Mouse (Mus musculus): ENCODE data around the gene Cetn4. TPM values are rescaled to one million over a fixed set of nuclear protein-coding genes. Genes with fewer than 3 reads are reported as not detected.

Cetn4 gene
- polyA plus RNA-seq, 1 experiment = 11.6 TPM

- no peak overlapping the region for H3K4me3 ChIP-seq (ENCODE audit: insufficient read depth, low read length)
- no peak for TF ChIP-seq CTCF (IDR thresholded peaks at IDR 0.05; ENCODE audit: extremely low read depth, insufficient read depth, low read length)
- no peak for TF ChIP-seq POLR2A (IDR thresholded peaks at IDR 0.05; ENCODE audit: extremely low read depth, insufficient read depth, low read length)
- no peaks in the 10 kb centered on the region for H3K4me1 ChIP-seq (ENCODE audit: control insufficient read depth, insufficient read depth, low read length)
- H3K27ac ChIP-seq (ENCODE audit: insufficient read depth, low read length) = no peak overlapping the region
These were observed 28.6 kb upstream of the Cetn4 start for GRCm38 (mm10) chr3:37341110-37341509.

GRCm38 (mm10) chr3:37334053-37334452 is 21.5 kb upstream of the Cetn4 start:
- TF ChIP-seq POLR2A (IDR thresholded peaks at IDR 0.05; ENCODE audit: extremely low read depth, insufficient read depth, low read length) = no peak
- TF ChIP-seq CTCF (IDR thresholded peaks at IDR 0.05; ENCODE audit: extremely low read depth, insufficient read depth, low read length) = no peak

GRCm38 (mm10) chr3:37331999-37332449 is 19.5 kb upstream of the Cetn4 start:
- Histone ChIP-seq H3K4me3 (ENCODE audit: insufficient read depth, low read length) (no peak overlapping the region), H3K4me1 (ENCODE audit: control insufficient read depth, insufficient read depth, low read length) (no peaks in the 10 kb centered on the region), H3K27ac (ENCODE audit: insufficient read depth, low read length) (no peak overlapping the region)
- TF ChIP-seq CTCF (IDR thresholded peaks at IDR 0.05; ENCODE audit: extremely low read depth, insufficient read depth, low read length) (no peak), POLR2A (IDR thresholded peaks at IDR 0.05; ENCODE audit: extremely low read depth, insufficient read depth, low read length) (no peak)

More at GRCm38 (mm10) chr3:37334053-37334452, 21.5 kb upstream of the Cetn4 start:
- Histone ChIP-seq H3K27ac (ENCODE audit: insufficient read depth, low read length) (no peak overlapping the region), H3K4me1 (ENCODE audit: control insufficient read depth, insufficient read depth, low read length) (no peaks in the 10 kb centered on the region), H3K4me3 (ENCODE audit: insufficient read depth, low read length) (no peak overlapping the region)

GRCm38 (mm10) chr3:37329963-37330362 is 17.5 kb upstream of the Cetn4 start:
- no peak overlapping the region for H3K4me3 ChIP-seq (ENCODE audit: insufficient read depth, low read length)
- no peaks in the 10 kb centered on the region; the same call in 1 of the 2 replicates for H3K4me1 ChIP-seq (ENCODE audit: control insufficient read depth, insufficient read depth, low read length)
- no peak overlapping the region for H3K27ac ChIP-seq (ENCODE audit: insufficient read depth, low read length)
- TF ChIP-seq CTCF (IDR thresholded peaks at IDR 0.05; ENCODE audit: extremely low read depth, insufficient read depth, low read length) (no peak), POLR2A (IDR thresholded peaks at IDR 0.05; ENCODE audit: extremely low read depth, insufficient read depth, low read length) (no peak)

GRCm38 (mm10) chr3:37328489-37328888 is 16.0 kb upstream of the Cetn4 start:
- Histone ChIP-seq H3K27ac (ENCODE audit: insufficient read depth, low read length) (no peak overlapping the region), H3K4me3 (ENCODE audit: insufficient read depth, low read length) (no peak overlapping the region), H3K4me1 (ENCODE audit: control insufficient read depth, insufficient read depth, low read length) (no peaks in the 10 kb centered on the region; the same call in 1 of the 2 replicates)
- TF ChIP-seq CTCF (IDR thresholded peaks at IDR 0.05; ENCODE audit: extremely low read depth, insufficient read depth, low read length) = no peak
- no peak for TF ChIP-seq POLR2A (IDR thresholded peaks at IDR 0.05; ENCODE audit: extremely low read depth, insufficient read depth, low read length)

GRCm38 (mm10) chr3:37326627-37327026 is 14.1 kb upstream of the Cetn4 start:
- no peak overlapping the region for H3K4me3 ChIP-seq (ENCODE audit: insufficient read depth, low read length)
- H3K27ac ChIP-seq (ENCODE audit: insufficient read depth, low read length) = no peak overlapping the region
- TF ChIP-seq CTCF (IDR thresholded peaks at IDR 0.05; ENCODE audit: extremely low read depth, insufficient read depth, low read length) (no peak), POLR2A (IDR thresholded peaks at IDR 0.05; ENCODE audit: extremely low read depth, insufficient read depth, low read length) (no peak)
- H3K4me1 ChIP-seq (ENCODE audit: control insufficient read depth, insufficient read depth, low read length) = no peaks in the 10 kb centered on the region; the same call in 1 of the 2 replicates

- TF ChIP-seq POLR2A (IDR thresholded peaks at IDR 0.05; ENCODE audit: extremely low read depth, insufficient read depth, low read length) (no peak), CTCF (IDR thresholded peaks at IDR 0.05; ENCODE audit: extremely low read depth, insufficient read depth, low read length) (no peak)
- no peak overlapping the region for H3K4me3 ChIP-seq (ENCODE audit: insufficient read depth, low read length)
- no peak overlapping the region for H3K27ac ChIP-seq (ENCODE audit: insufficient read depth, low read length)
- no peaks in the 10 kb centered on the region; the same call in 1 of the 2 replicates for H3K4me1 ChIP-seq (ENCODE audit: control insufficient read depth, insufficient read depth, low read length)
These were observed 13.0 kb upstream of the Cetn4 start for GRCm38 (mm10) chr3:37325317-37326112.

- H3K27ac ChIP-seq (ENCODE audit: insufficient read depth, low read length) = no peak overlapping the region
- TF ChIP-seq POLR2A (IDR thresholded peaks at IDR 0.05; ENCODE audit: extremely low read depth, insufficient read depth, low read length) (no peak), CTCF (IDR thresholded peaks at IDR 0.05; ENCODE audit: extremely low read depth, insufficient read depth, low read length) (peak; percentile 13; the same call in 1 of the 2 replicates)
- no peak overlapping the region for H3K4me3 ChIP-seq (ENCODE audit: insufficient read depth, low read length)
- H3K4me1 ChIP-seq (ENCODE audit: control insufficient read depth, insufficient read depth, low read length) = no peaks in the 10 kb centered on the region; the same call in 1 of the 2 replicates
These were observed 11.8 kb upstream of the Cetn4 start for GRCm38 (mm10) chr3:37324310-37324709.

GRCm38 (mm10) chr3:37316233-37316632 is 3.7 kb upstream of the Cetn4 start:
- no peaks in the 10 kb centered on the region for H3K4me1 ChIP-seq (ENCODE audit: control insufficient read depth, insufficient read depth, low read length)
- no peak overlapping the region for H3K27ac ChIP-seq (ENCODE audit: insufficient read depth, low read length)
- no peak overlapping the region for H3K4me3 ChIP-seq (ENCODE audit: insufficient read depth, low read length)
- no peak for TF ChIP-seq CTCF (IDR thresholded peaks at IDR 0.05; ENCODE audit: extremely low read depth, insufficient read depth, low read length)

- no peak overlapping the region for H3K27ac ChIP-seq (ENCODE audit: insufficient read depth, low read length)
- no peak overlapping the region; the same call in 1 of the 2 replicates for H3K4me3 ChIP-seq (ENCODE audit: insufficient read depth, low read length)
- no peaks in the 10 kb centered on the region for H3K4me1 ChIP-seq (ENCODE audit: control insufficient read depth, insufficient read depth, low read length)
- TF ChIP-seq POLR2A (IDR thresholded peaks at IDR 0.05; ENCODE audit: extremely low read depth, insufficient read depth, low read length) (no peak), CTCF (IDR thresholded peaks at IDR 0.05; ENCODE audit: extremely low read depth, insufficient read depth, low read length) (no peak)
These were observed 863 bp upstream of the Cetn4 start for GRCm38 (mm10) chr3:37313371-37313770.
